Comparison of ENCODE assay signal across 13 mouse cellular contexts in the genomic region with DNA sequence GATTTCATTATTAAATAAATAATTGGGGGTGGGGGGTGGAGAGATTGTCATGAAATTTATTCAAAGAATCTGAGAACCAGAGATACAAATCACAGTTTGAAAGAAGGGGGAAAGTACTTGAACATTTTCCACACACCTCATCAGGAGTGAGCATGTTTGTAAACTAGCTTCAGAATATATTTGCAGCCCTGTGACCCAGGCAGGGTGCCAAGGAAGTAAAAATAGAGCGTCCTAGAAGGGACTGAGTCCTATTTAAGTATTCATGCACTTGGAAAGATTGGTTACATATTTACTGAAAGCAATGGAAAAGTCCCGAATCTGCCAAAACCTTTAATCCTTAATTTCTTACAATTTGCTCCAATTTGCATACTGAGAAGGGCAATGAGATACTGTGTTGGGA. TPM values are rescaled to one million over a fixed set of nuclear protein-coding genes. Genes with fewer than 3 reads are reported as not detected.
DNase-seq lines count a peak whose midpoint lies in the region; ATAC-seq lines count a peak whose summit lies in the region.
"Had no signal": no experiment of that assay in that cellular context is flagged by ENCODE, and none has a peak within 500 bp of the region (broad histone marks: within the 10 kb centered on the region; RNA-seq: fewer than 3 reads in every experiment).

No protein-coding gene starts in this region.

- DNase-seq in adrenal gland, postnatal 10 days = peak; percentile 48
- no peak for DNase-seq in adrenal gland, adult 18-20 months (ENCODE audit: low spot score in 2 of 2)
- peak; percentile 37 for DNase-seq in gastrocnemius, postnatal 14 days
- DNase-seq in heart, postnatal 4 days = peak; percentile 76
- DNase-seq in lung, postnatal 10 days = peak; percentile 81
- DNase-seq in hindbrain, embryonic 10.5 days (ENCODE audit: low spot score) = no peak
- no peak for DNase-seq in forebrain, embryonic 11.5 days (ENCODE audit: low spot score)
- DNase-seq: embryo, embryonic 11 days had no signal

- no peak overlapping the region for H3K27ac ChIP-seq in hindbrain, embryonic 10.5 days
- H3K27ac ChIP-seq in forebrain, embryonic 11.5 days (ENCODE audit: low read depth, low read length) = no peak overlapping the region
- H3K27ac ChIP-seq: hindbrain, embryonic 15.5 days; liver, embryonic 15.5 days had no signal

- H3K4me1 ChIP-seq in hindbrain, embryonic 10.5 days (replicated peaks) = no peaks in the 10 kb centered on the region
- no peaks in the 10 kb centered on the region for H3K4me1 ChIP-seq in forebrain, embryonic 11.5 days (replicated peaks; ENCODE audit: control insufficient read depth, insufficient read depth, low read length)
- H3K4me1 ChIP-seq: hindbrain, embryonic 15.5 days; liver, embryonic 15.5 days had no signal

- intact Hi-C loops in gastrocnemius, postnatal 14 days (cut with DNase I; ENCODE audit: low total_unique reads) = no loop called here

- 85% methylated on average over 2 of the region's 2 CpGs for WGBS in hindbrain, embryonic 10.5 days
- 75% methylated on average over 2 of the region's 2 CpGs for WGBS in forebrain, embryonic 11.5 days

- peaks cover 35% of the 10 kb centered on the region for H3K27me3 ChIP-seq in hindbrain, embryonic 10.5 days (ENCODE audit: insufficient read depth, poor library complexity, severe bottlenecking)
- peaks cover 2% of the 10 kb centered on the region; the same call in 1 of the 2 replicates for H3K27me3 ChIP-seq in forebrain, embryonic 11.5 days (ENCODE audit: control insufficient read depth, insufficient read depth, low read length)
- H3K27me3 ChIP-seq: liver, embryonic 15.5 days had no signal

- H3K4me2 ChIP-seq in forebrain, embryonic 11.5 days (ENCODE audit: low read depth, low read length, severe bottlenecking) = no peak overlapping the region
- H3K4me2 ChIP-seq: hindbrain, embryonic 15.5 days; liver, embryonic 15.5 days had no signal

- H3K4me3 ChIP-seq in hindbrain, embryonic 10.5 days = no peak overlapping the region
- no peak overlapping the region for H3K4me3 ChIP-seq in forebrain, embryonic 11.5 days (ENCODE audit: low read depth, low read length)
- H3K4me3 ChIP-seq: hindbrain, embryonic 15.5 days; liver, embryonic 15.5 days had no signal

- ATAC-seq in activated CD4-positive, CD25-positive, alpha-beta regulatory T cell, adult 4 months = no peak
- no peak for ATAC-seq in forebrain, embryonic 11.5 days (replicated peaks; ENCODE audit: low FRiP score)
- ATAC-seq: forebrain, embryonic 14.5 days had no signal

- H3K36me3 ChIP-seq in hindbrain, embryonic 10.5 days = no peaks in the 10 kb centered on the region
- H3K36me3 ChIP-seq in forebrain, embryonic 11.5 days (ENCODE audit: control insufficient read depth, insufficient read depth, low read length) = no peaks in the 10 kb centered on the region
- H3K36me3 ChIP-seq: hindbrain, embryonic 15.5 days; liver, embryonic 15.5 days had no signal

- no peaks in the 10 kb centered on the region for H3K9me3 ChIP-seq in hindbrain, embryonic 10.5 days
- H3K9me3 ChIP-seq in forebrain, embryonic 11.5 days (ENCODE audit: control insufficient read depth, low read length) = no peaks in the 10 kb centered on the region
- H3K9me3 ChIP-seq: hindbrain, embryonic 15.5 days; liver, embryonic 15.5 days had no signal

- no peak overlapping the region for H3K9ac ChIP-seq in forebrain, embryonic 11.5 days (ENCODE audit: low read length)
- H3K9ac ChIP-seq: hindbrain, embryonic 15.5 days; liver, embryonic 15.5 days had no signal

RNA-seq across cellular contexts. Expression of a gene that starts 3.3 kb away (rescaled TPM):
- total RNA-seq in adrenal gland, postnatal 10 days (2021) = 1 to 10 TPM in 1 of 2 experiments, under 1 TPM in 1; 0.33 to 1.9 TPM
- under 1 TPM; 0.42 to 0.46 TPM for total RNA-seq in adrenal gland, adult 18-20 months (2021)
- total RNA-seq in gastrocnemius, postnatal 14 days (2021) = 10 to 100 TPM; 10.2 to 25.5 TPM
- total RNA-seq in heart, postnatal 4 days (2021) = 10 to 100 TPM; 21.5 to 49.7 TPM
- not detected for polyA plus RNA-seq in activated CD4-positive, CD25-positive, alpha-beta regulatory T cell, adult 4 months (2017; shearing (Covaris generic))
- not detected in 2 replicates for polyA plus RNA-seq in hindbrain, embryonic 10.5 days (2016; fragmentation: Nextera tagmentation; extraction: Ambion mirVana)
- not detected in 2 replicates for polyA plus RNA-seq in forebrain, embryonic 11.5 days (2014; fragmentation: Nextera tagmentation; extraction: Ambion mirVana)
- total RNA-seq: monocyte, adult 5-6 weeks had no signal
- polyA plus RNA-seq: forebrain, embryonic 14.5 days; hindbrain, embryonic 15.5 days had no signal

RNA-seq across cellular contexts. Expression of a gene that starts 20.6 kb away (rescaled TPM):
- total RNA-seq in adrenal gland, postnatal 10 days (2021) = 1 to 10 TPM; 8.5 to 9.1 TPM
- total RNA-seq in adrenal gland, adult 18-20 months (2021) = 10 to 100 TPM in 1 of 2 experiments, 1 to 10 TPM in 1; 5.1 to 13.2 TPM
- total RNA-seq in gastrocnemius, postnatal 14 days (2021) = 1 to 10 TPM; 1.7 to 2.6 TPM
- total RNA-seq in heart, postnatal 4 days (2021) = 1 to 10 TPM; 4.8 to 5.1 TPM
- 1 to 10 TPM; 6.6 to 8.2 TPM for polyA plus RNA-seq in activated CD4-positive, CD25-positive, alpha-beta regulatory T cell, adult 4 months (2017; shearing (Covaris generic))
- 12.1 and 19.1 TPM in 2 replicates for polyA plus RNA-seq in hindbrain, embryonic 10.5 days (2016; fragmentation: Nextera tagmentation; extraction: Ambion mirVana)
- 16.1 and 17.7 TPM in 2 replicates for polyA plus RNA-seq in forebrain, embryonic 11.5 days (2014; fragmentation: Nextera tagmentation; extraction: Ambion mirVana)

Comparison
In these comparisons a context has a peak if more than half of its experiments do, and no peak if none do; other contexts are left out.
1. DNase-seq: peak in adrenal gland, postnatal 10 days (single experiment), gastrocnemius, postnatal 14 days (single experiment), heart, postnatal 4 days (single experiment) and lung, postnatal 10 days (single experiment); none in adrenal gland, adult 18-20 months (0 of 2), hindbrain, embryonic 10.5 days (single experiment) and forebrain, embryonic 11.5 days (single experiment).